Mouse (Mus musculus): ENCODE results near the gene Piga. TPM values are rescaled to one million over a fixed set of nuclear protein-coding genes. Genes with fewer than 3 reads are reported as not detected.

Gene Piga
- polyA plus RNA-seq, 1 experiment, result 5.7 TPM

- DNase-seq (ENCODE audit: low read depth), result no peak
- TF ChIP-seq POLR2A (IDR thresholded peaks at IDR 0.05; ENCODE audit: borderline replicate concordance, extremely low read depth, insufficient read depth, insufficient read length, poor library complexity, severe bottlenecking) (no peak), CTCF (IDR thresholded peaks at IDR 0.05; ENCODE audit: borderline replicate concordance, extremely low read depth, insufficient read depth, insufficient read length) (no peak)
Observed at GRCm38 (mm10) chrX:164408301-164408927, 11.2 kb upstream of the Piga start.

GRCm38 (mm10) chrX:164410562-164410961 lies 9.0 kb upstream of the Piga start:
- TF ChIP-seq CTCF (IDR thresholded peaks at IDR 0.05; ENCODE audit: borderline replicate concordance, extremely low read depth, insufficient read depth, insufficient read length) (no peak), POLR2A (IDR thresholded peaks at IDR 0.05; ENCODE audit: borderline replicate concordance, extremely low read depth, insufficient read depth, insufficient read length, poor library complexity, severe bottlenecking) (no peak)

GRCm38 (mm10) chrX:164416803-164417202 lies 2.8 kb upstream of the Piga start:
- TF ChIP-seq POLR2A (IDR thresholded peaks at IDR 0.05; ENCODE audit: borderline replicate concordance, extremely low read depth, insufficient read depth, insufficient read length, poor library complexity, severe bottlenecking) (no peak), CTCF (IDR thresholded peaks at IDR 0.05; ENCODE audit: borderline replicate concordance, extremely low read depth, insufficient read depth, insufficient read length) (no peak)
- no peak for DNase-seq (ENCODE audit: low read depth)

More at GRCm38 (mm10) chrX:164410562-164410961, 9.0 kb upstream of the Piga start:
- no peak for DNase-seq (ENCODE audit: low read depth)

- peak; percentile 21 for DNase-seq (ENCODE audit: low read depth)
- TF ChIP-seq CTCF (IDR thresholded peaks at IDR 0.05; ENCODE audit: borderline replicate concordance, extremely low read depth, insufficient read depth, insufficient read length) (no peak), POLR2A (IDR thresholded peaks at IDR 0.05; ENCODE audit: borderline replicate concordance, extremely low read depth, insufficient read depth, insufficient read length, poor library complexity, severe bottlenecking) (no peak)
Observed at GRCm38 (mm10) chrX:164418008-164418407, 1.6 kb upstream of the Piga start.

- DNase-seq (ENCODE audit: low read depth), result no peak
- no peak for TF ChIP-seq CTCF (IDR thresholded peaks at IDR 0.05; ENCODE audit: borderline replicate concordance, extremely low read depth, insufficient read depth, insufficient read length)
- no peak for TF ChIP-seq POLR2A (IDR thresholded peaks at IDR 0.05; ENCODE audit: borderline replicate concordance, extremely low read depth, insufficient read depth, insufficient read length, poor library complexity, severe bottlenecking)
Observed at GRCm38 (mm10) chrX:164419955-164420354, 368 bp downstream of the Piga start.

- no peak for TF ChIP-seq CTCF (IDR thresholded peaks at IDR 0.05; ENCODE audit: borderline replicate concordance, extremely low read depth, insufficient read depth, insufficient read length)
- no peak for TF ChIP-seq POLR2A (IDR thresholded peaks at IDR 0.05; ENCODE audit: borderline replicate concordance, extremely low read depth, insufficient read depth, insufficient read length, poor library complexity, severe bottlenecking)
- no peak for DNase-seq (ENCODE audit: low read depth)
Observed at GRCm38 (mm10) chrX:164420518-164420917, 931 bp downstream of the Piga start.

GRCm38 (mm10) chrX:164424821-164425220 lies 5.2 kb downstream of the Piga start:
- TF ChIP-seq CTCF (IDR thresholded peaks at IDR 0.05; ENCODE audit: borderline replicate concordance, extremely low read depth, insufficient read depth, insufficient read length) (no peak), POLR2A (IDR thresholded peaks at IDR 0.05; ENCODE audit: borderline replicate concordance, extremely low read depth, insufficient read depth, insufficient read length, poor library complexity, severe bottlenecking) (no peak)
- DNase-seq (ENCODE audit: low read depth), result no peak

- DNase-seq (ENCODE audit: low read depth), result no peak
- no peak for TF ChIP-seq POLR2A (IDR thresholded peaks at IDR 0.05; ENCODE audit: borderline replicate concordance, extremely low read depth, insufficient read depth, insufficient read length, poor library complexity, severe bottlenecking)
- TF ChIP-seq CTCF (IDR thresholded peaks at IDR 0.05; ENCODE audit: borderline replicate concordance, extremely low read depth, insufficient read depth, insufficient read length), result no peak
Observed at GRCm38 (mm10) chrX:164427295-164427694, 7.7 kb downstream of the Piga start.

- no peak for DNase-seq (ENCODE audit: low read depth)
- TF ChIP-seq POLR2A (IDR thresholded peaks at IDR 0.05; ENCODE audit: borderline replicate concordance, extremely low read depth, insufficient read depth, insufficient read length, poor library complexity, severe bottlenecking), result no peak
- no peak for TF ChIP-seq CTCF (IDR thresholded peaks at IDR 0.05; ENCODE audit: borderline replicate concordance, extremely low read depth, insufficient read depth, insufficient read length)
Observed at GRCm38 (mm10) chrX:164428224-164428623, 8.6 kb downstream of the Piga start.

GRCm38 (mm10) chrX:164430621-164431020 lies 11.0 kb downstream of the Piga start:
- TF ChIP-seq POLR2A (IDR thresholded peaks at IDR 0.05; ENCODE audit: borderline replicate concordance, extremely low read depth, insufficient read depth, insufficient read length, poor library complexity, severe bottlenecking) (no peak), CTCF (IDR thresholded peaks at IDR 0.05; ENCODE audit: borderline replicate concordance, extremely low read depth, insufficient read depth, insufficient read length) (no peak)
- DNase-seq (ENCODE audit: low read depth), result no peak

GRCm38 (mm10) chrX:164431133-164431532 lies 11.5 kb downstream of the Piga start:
- TF ChIP-seq POLR2A (IDR thresholded peaks at IDR 0.05; ENCODE audit: borderline replicate concordance, extremely low read depth, insufficient read depth, insufficient read length, poor library complexity, severe bottlenecking), result no peak
- TF ChIP-seq CTCF (IDR thresholded peaks at IDR 0.05; ENCODE audit: borderline replicate concordance, extremely low read depth, insufficient read depth, insufficient read length), result no peak
- DNase-seq (ENCODE audit: low read depth), result no peak

- no peak for TF ChIP-seq POLR2A (IDR thresholded peaks at IDR 0.05; ENCODE audit: borderline replicate concordance, extremely low read depth, insufficient read depth, insufficient read length, poor library complexity, severe bottlenecking)
- no peak for TF ChIP-seq CTCF (IDR thresholded peaks at IDR 0.05; ENCODE audit: borderline replicate concordance, extremely low read depth, insufficient read depth, insufficient read length)
- DNase-seq (ENCODE audit: low read depth), result no peak
Observed at GRCm38 (mm10) chrX:164431541-164431940, 12.0 kb downstream of the Piga start.

Measured in brain, embryonic 14.5 days (tissue).